9 mouse cellular contexts compared by ENCODE assay signal in genomic region chr10:117223758-117224101, GRCm38 (mm10). TPM values are rescaled to one million over a fixed set of nuclear protein-coding genes. Genes with fewer than 3 reads are reported as not detected.
DNase-seq lines count a peak whose midpoint lies in the region; ATAC-seq and TF ChIP-seq lines count a peak whose summit lies in the region.
"Had no signal": no experiment of that assay in that cellular context is flagged by ENCODE, and none has a peak within 500 bp of the region (broad histone marks: within the 10 kb centered on the region; RNA-seq: fewer than 3 reads in every experiment).

No protein-coding gene starts in this region.

- peaks cover 17% of the 10 kb centered on the region for H3K36me3 ChIP-seq in lung, embryonic 16.5 days (ENCODE audit: control insufficient read depth, insufficient read depth, low read length)
- H3K36me3 ChIP-seq in limb, embryonic 12.5 days: peaks cover 38% of the 10 kb centered on the region
- peaks cover 21% of the 10 kb centered on the region for H3K36me3 ChIP-seq in small intestine, adult 2 months (ENCODE audit: control insufficient read depth, insufficient read depth, low read length)

- peak overlapping the region; percentile 94 for H3K9ac ChIP-seq in lung, embryonic 16.5 days (ENCODE audit: low read length)
- peak overlapping the region; percentile 89 for H3K9ac ChIP-seq in limb, embryonic 12.5 days (replicated peaks)

- no peak for DNase-seq in lung, adult 18-20 months
- DNase-seq in ovary, postnatal 14 days (ENCODE audit: low spot score): no peak
- no peak for DNase-seq in layer of hippocampus, postnatal 36 days

- WGBS in lung, embryonic 16.5 days: 0% methylated on average over 9 of the region's 9 CpGs
- 0% methylated on average over 9 of the region's 9 CpGs for WGBS in limb, embryonic 12.5 days
- under 1% methylated on average over 9 of the region's 9 CpGs for WGBS in small intestine, adult 2 months

- H3K4me1 ChIP-seq in lung, embryonic 16.5 days (replicated peaks; ENCODE audit: control insufficient read depth, insufficient read depth, low read length): peaks cover 2% of the 10 kb centered on the region; the same call in 1 of the 2 replicates
- peaks cover 15% of the 10 kb centered on the region for H3K4me1 ChIP-seq in limb, embryonic 12.5 days (replicated peaks)
- no peaks in the 10 kb centered on the region; the same call in 1 of the 2 replicates for H3K4me1 ChIP-seq in small intestine, adult 2 months (ENCODE audit: control insufficient read depth, insufficient read depth, insufficient read length, low read length)

- H3K27me3 ChIP-seq in lung, embryonic 16.5 days (ENCODE audit: control insufficient read depth, insufficient read depth, low read depth, low read length): no peaks in the 10 kb centered on the region
- H3K27me3 ChIP-seq in limb, embryonic 12.5 days: no peaks in the 10 kb centered on the region
- H3K27me3 ChIP-seq in small intestine, adult 2 months (ENCODE audit: control insufficient read depth, insufficient read depth, low read length): no peaks in the 10 kb centered on the region

- H3K4me2 ChIP-seq in lung, embryonic 16.5 days (ENCODE audit: low read depth, low read length): peak overlapping the region; percentile 92
- H3K4me2 ChIP-seq in limb, embryonic 12.5 days: peak overlapping the region; percentile 88

- no peak; the same call in 1 of the 2 replicates for ATAC-seq in lung, embryonic 16.5 days (ENCODE audit: low read depth)
- peak; percentile 57 for ATAC-seq in erythroid progenitor cell, adult 5-6 weeks (replicated peaks; ENCODE audit: low FRiP score, poor library complexity, severe bottlenecking)
- peak; percentile 70; the same call in 1 of the 2 replicates for ATAC-seq in limb, embryonic 12.5 days (ENCODE audit: insufficient number of reproducible peaks, insufficient read depth, low FRiP score, low TSS enrichment, low read depth)

- H3K9me3 ChIP-seq in lung, embryonic 16.5 days (ENCODE audit: control insufficient read depth, low read length): no peaks in the 10 kb centered on the region
- no peaks in the 10 kb centered on the region for H3K9me3 ChIP-seq in limb, embryonic 12.5 days

- TF ChIP-seq CTCF in small intestine, adult 2 months (IDR thresholded peaks at IDR 0.05; ENCODE audit: extremely low read depth, insufficient read length, insufficient replicate concordance, low read depth, low read length): no peak

- H3K4me3 ChIP-seq in lung, embryonic 16.5 days (ENCODE audit: low read length): peak overlapping the region; percentile 80
- peak overlapping the region; percentile 74 for H3K4me3 ChIP-seq in limb, embryonic 12.5 days (replicated peaks)
- H3K4me3 ChIP-seq in small intestine, adult 2 months (ENCODE audit: low read depth, low read length): peak overlapping the region; percentile 76

- H3K27ac ChIP-seq in lung, embryonic 16.5 days (ENCODE audit: low read length): peak overlapping the region; percentile 99
- H3K27ac ChIP-seq in limb, embryonic 12.5 days: peak overlapping the region; percentile 97; the same call in 1 of the 2 replicates
- H3K27ac ChIP-seq in small intestine, adult 2 months (ENCODE audit: insufficient read depth, low read depth, low read length): no peak overlapping the region

- no peak for TF ChIP-seq POLR2A in small intestine, adult 2 months (IDR thresholded peaks at IDR 0.05; ENCODE audit: low read depth, low read length)

RNA-seq across cellular contexts. Expression of gene Yeats4, which starts 0.6 kb away (rescaled TPM):
- 53.2 and 56.5 TPM in 2 replicates for polyA plus RNA-seq in lung, embryonic 16.5 days (2015; fragmentation: Nextera tagmentation; extraction: Ambion mirVana)
- total RNA-seq in erythroid progenitor cell, adult 5-6 weeks (2015; ENCODE audit: low replicate concordance): 36.4 and 65.8 TPM in 2 replicates
- total RNA-seq in erythroid progenitor cell, adult 5-6 weeks (2017; ENCODE audit: low replicate concordance): 57.3 and 94.7 TPM in 2 replicates
- 112 and 114 TPM in 2 replicates for polyA plus RNA-seq in limb, embryonic 12.5 days (2016; fragmentation: Nextera tagmentation; extraction: Ambion mirVana)
- 9.5 and 22.5 TPM in 2 replicates for polyA plus RNA-seq in small intestine, adult 2 months (2012; rRNA removed)
- 10 to 100 TPM; 46.1 to 48.0 TPM for total RNA-seq in layer of hippocampus, postnatal 36 days (2021)

RNA-seq across cellular contexts. Expression of gene 9530003J23Rik, which starts 14.8 kb away (rescaled TPM):
- polyA plus RNA-seq in lung, embryonic 16.5 days (2015; fragmentation: Nextera tagmentation; extraction: Ambion mirVana): 0.20 TPM in 1 of 2 replicates, not detected in the other
- not detected in 2 replicates for total RNA-seq in erythroid progenitor cell, adult 5-6 weeks (2015; ENCODE audit: low replicate concordance)
- total RNA-seq in erythroid progenitor cell, adult 5-6 weeks (2017; ENCODE audit: low replicate concordance): not detected in 2 replicates
- polyA plus RNA-seq in limb, embryonic 12.5 days (2016; fragmentation: Nextera tagmentation; extraction: Ambion mirVana): not detected in 2 replicates
- not detected in 2 replicates for polyA plus RNA-seq in small intestine, adult 2 months (2012; rRNA removed)
- not detected for total RNA-seq in layer of hippocampus, postnatal 36 days (2021)
- total RNA-seq: megakaryocyte-erythroid progenitor cell, adult 5-6 weeks had no signal
- polyA plus RNA-seq: brain, embryonic 14.5 days had no signal

RNA-seq across cellular contexts. Expression of gene Lyz2, which starts 58.4 kb away (rescaled TPM):
- polyA plus RNA-seq in lung, embryonic 16.5 days (2015; fragmentation: Nextera tagmentation; extraction: Ambion mirVana): 207 and 250 TPM in 2 replicates
- total RNA-seq in erythroid progenitor cell, adult 5-6 weeks (2015; ENCODE audit: low replicate concordance): 1,587 and 1,837 TPM in 2 replicates
- total RNA-seq in erythroid progenitor cell, adult 5-6 weeks (2017; ENCODE audit: low replicate concordance): 739 and 760 TPM in 2 replicates
- 10.6 TPM in 2 replicates for polyA plus RNA-seq in limb, embryonic 12.5 days (2016; fragmentation: Nextera tagmentation; extraction: Ambion mirVana)
- polyA plus RNA-seq in small intestine, adult 2 months (2012; rRNA removed): 70.0 and 102 TPM in 2 replicates
- total RNA-seq in layer of hippocampus, postnatal 36 days (2021): 10 to 100 TPM; 11.2 to 12.7 TPM
